Comparison of ENCODE assay signal across 22 mouse cellular contexts in the genomic region with DNA sequence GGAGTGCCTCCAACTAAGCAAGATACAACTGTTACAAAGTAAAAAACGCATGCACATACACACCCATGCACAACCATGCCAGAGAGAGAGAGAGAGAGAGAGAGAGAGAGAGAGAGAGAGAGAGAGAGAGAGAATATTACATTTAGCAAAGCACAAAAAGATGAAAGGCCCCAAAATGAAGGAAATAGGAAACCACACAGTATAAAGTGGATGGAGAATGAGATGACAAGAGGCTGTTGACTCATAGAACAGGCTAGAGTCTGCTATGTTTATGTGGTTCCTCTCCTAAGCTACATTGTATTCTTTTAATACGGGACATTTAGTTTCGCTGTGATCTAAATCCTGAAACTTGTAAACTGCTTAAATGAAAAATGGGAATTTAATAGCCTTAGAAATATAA.
"Had no signal": no experiment of that assay in that cellular context is flagged by ENCODE, and none has a peak within 500 bp of the region (broad histone marks: within the 10 kb centered on the region; RNA-seq: fewer than 3 reads in every experiment).

No protein-coding gene starts in this region.

- H3K9me3 ChIP-seq: limb, embryonic 12.5 days; limb, embryonic 15.5 days; megakaryocyte, embryonic 14.5 days; midbrain, embryonic 10.5 days; midbrain, embryonic 13.5 days had no signal

- DNase-seq: kidney, adult 9 months; kidney, postnatal 14 days; kidney, postnatal 4 days; left cerebral cortex, postnatal 4 days; liver, postnatal 0 days; lung, embryonic 14.5 days; lung, postnatal 36 days; right cerebral cortex, postnatal 14 days; right cerebral cortex, postnatal 4 days; thymus, postnatal 14 days; thymus, postnatal 4 days had no signal

- H3K4me3 ChIP-seq: limb, embryonic 12.5 days; limb, embryonic 15.5 days; megakaryocyte, embryonic 14.5 days; midbrain, embryonic 10.5 days; midbrain, embryonic 13.5 days; myocyte had no signal

- H3K27me3 ChIP-seq: limb, embryonic 12.5 days; limb, embryonic 15.5 days; megakaryocyte, embryonic 14.5 days; midbrain, embryonic 13.5 days had no signal

- H3K27ac ChIP-seq: limb, embryonic 12.5 days; limb, embryonic 15.5 days; liver, embryonic 14.5 days; midbrain, embryonic 10.5 days; midbrain, embryonic 13.5 days; stomach, postnatal 0 days had no signal

- H3K4me1 ChIP-seq: limb, embryonic 12.5 days; limb, embryonic 15.5 days; midbrain, embryonic 10.5 days; midbrain, embryonic 13.5 days had no signal

- H3K4me2 ChIP-seq: limb, embryonic 12.5 days; limb, embryonic 15.5 days; liver, embryonic 11.5 days; lung, embryonic 14.5 days; midbrain, embryonic 13.5 days had no signal

- H3K36me3 ChIP-seq: limb, embryonic 12.5 days; limb, embryonic 15.5 days; midbrain, embryonic 10.5 days; midbrain, embryonic 13.5 days had no signal

- H3K9ac ChIP-seq: limb, embryonic 12.5 days; limb, embryonic 15.5 days; liver, embryonic 14.5 days; liver, postnatal 0 days; lung, embryonic 14.5 days; midbrain, embryonic 13.5 days had no signal

- ATAC-seq: liver, postnatal 0 days; lung, postnatal 0 days; midbrain, embryonic 13.5 days; midbrain, embryonic 16.5 days had no signal
